Mouse (Mus musculus) liver, embryonic 13.5 days (tissue): ENCODE data around the gene Atf2. TPM values are rescaled to one million over a fixed set of nuclear protein-coding genes. Genes with fewer than 3 reads are reported as not detected.

ENCODE experiments used
- ATAC-seq: fragments of 200-750 bp; cut with Nextera tagmentation; 2 replicates; pipeline ENCODE4 v1.8.0; 2017; ENCODE audit warnings: low read depth, mild to moderate bottlenecking, moderate number of reproducible peaks, moderate library complexity
- DNase-seq: peaks from one replicate; pipeline ENCODE4 v3.0.0; 2022
- H3K27ac ChIP-seq: fragments of 300-500 bp; sonication (generic); 2 replicates; pipeline ENCODE4 v1.5.1; 2015; ENCODE audit warnings: moderate library complexity, mild to moderate bottlenecking, inconsistent platforms
- H3K27me3 ChIP-seq: fragments of 300-500 bp; sonication (generic); 2 replicates; pipeline ENCODE4 v1.6.1; 2015; ENCODE audit warnings: mild to moderate bottlenecking, inconsistent platforms
- H3K36me3 ChIP-seq: fragments of 300-500 bp; sonication (generic); 2 replicates; pipeline ENCODE4 v1.6.1; 2015; ENCODE audit warnings: mild to moderate bottlenecking, inconsistent platforms
- H3K4me1 ChIP-seq: fragments of 300-500 bp; sonication (generic); replicated peaks from 2 replicates; pipeline ENCODE4 v1.6.1; 2015; ENCODE audit warnings: inconsistent platforms
- H3K4me2 ChIP-seq: fragments of 300-500 bp; sonication (generic); 2 replicates; pipeline ENCODE4 v1.6.1; 2015; ENCODE audit warnings: inconsistent platforms, mild to moderate bottlenecking, moderate library complexity
- H3K4me3 ChIP-seq: fragments of 300-500 bp; sonication (generic); replicated peaks from 2 replicates; pipeline ENCODE4 v1.5.1; 2015; ENCODE audit warnings: mild to moderate bottlenecking, inconsistent platforms
- H3K9ac ChIP-seq: fragments of 300-500 bp; sonication (generic); 2 replicates; pipeline ENCODE4 v1.6.1; 2015; ENCODE audit warnings: mild to moderate bottlenecking, inconsistent platforms
- H3K9me3 ChIP-seq: fragments of 300-500 bp; sonication (generic); replicated peaks from 2 replicates; pipeline ENCODE4 v1.6.1; 2016; ENCODE audit warnings: inconsistent platforms
- WGBS: fragments of 180-500 bp; shearing (Covaris S2); methylation state at CpG from one replicate; pipeline ENCODE4 v1.1.7; 2015; ENCODE audit not compliant: insufficient replicate concordance; 5-methylcytosine and 5-hydroxymethylcytosine counted together
- polyA plus RNA-seq: library from polyadenylated mRNA; unstranded; fragments of >200 nt; fragmentation: Nextera tagmentation; extraction: Ambion mirVana; gene quantifications from 2 replicates; pipeline ENCODE4 v1.2.1, GENCODE M21; 2015

Gene Atf2
- polyA plus RNA-seq: 18.5 and 28.3 TPM in 2 replicates

GRCm38 (mm10) chr2:73892464-73893296 lies at the start of gene Atf2:
Atf2 (minus strand) TSS chr2:73892639.
- peak within 1 kb of the TSS; percentile 91 for H3K27ac ChIP-seq
- DNase-seq (peak; percentile 99), ATAC-seq (peak; percentile 93)
- H3K4me3 ChIP-seq: peak within 1 kb of the TSS; percentile 94
- H3K4me2 ChIP-seq: peak within 1 kb of the TSS; percentile 78
- peaks cover 26% of the 10 kb centered on the region for H3K4me1 ChIP-seq
- H3K27me3 ChIP-seq: no peaks in the 10 kb centered on the region
- under 1% methylated on average over 63 of the region's 63 CpGs for WGBS
- H3K9me3 ChIP-seq: no peaks in the 10 kb centered on the region
- H3K9ac ChIP-seq: peak within 1 kb of the TSS; percentile 98
- no peaks in the 10 kb centered on the region for H3K36me3 ChIP-seq

GRCm38 (mm10) chr2:73941281-73941680 lies 48.8 kb upstream of the Atf2 start:
- DNase-seq (no peak), ATAC-seq (no peak)
- H3K4me2 ChIP-seq: no peak overlapping the region
- WGBS: 42% methylated on average over 1 of the region's 1 CpGs
- no peaks in the 10 kb centered on the region for H3K36me3 ChIP-seq
- no peak overlapping the region for H3K9ac ChIP-seq
- no peaks in the 10 kb centered on the region for H3K9me3 ChIP-seq
- H3K27me3 ChIP-seq: no peaks in the 10 kb centered on the region
- no peak overlapping the region for H3K4me3 ChIP-seq
- H3K4me1 ChIP-seq: no peaks in the 10 kb centered on the region
- H3K27ac ChIP-seq: no peak overlapping the region

- no peak for DNase-seq
- no peaks in the 10 kb centered on the region for H3K36me3 ChIP-seq
- H3K4me2 ChIP-seq: no peak overlapping the region
- ATAC-seq: no peak
- H3K27ac ChIP-seq: no peak overlapping the region
- no peaks in the 10 kb centered on the region for H3K4me1 ChIP-seq
- H3K4me3 ChIP-seq: no peak overlapping the region
- H3K9ac ChIP-seq: no peak overlapping the region
- no peaks in the 10 kb centered on the region for H3K9me3 ChIP-seq
- no peaks in the 10 kb centered on the region for H3K27me3 ChIP-seq
- WGBS: 71% methylated on average over 7 of the region's 7 CpGs
These were observed 48.0 kb upstream of the Atf2 start for GRCm38 (mm10) chr2:73940471-73940870.

- DNase-seq: no peak
- 65% methylated on average over 2 of the region's 2 CpGs for WGBS
- no peaks in the 10 kb centered on the region for H3K9me3 ChIP-seq
- H3K4me2 ChIP-seq: no peak overlapping the region
- no peaks in the 10 kb centered on the region for H3K4me1 ChIP-seq
- no peak for ATAC-seq
- no peak overlapping the region for H3K4me3 ChIP-seq
- no peak overlapping the region for H3K9ac ChIP-seq
- H3K27me3 ChIP-seq: no peaks in the 10 kb centered on the region
- H3K27ac ChIP-seq: no peak overlapping the region
- H3K36me3 ChIP-seq: no peaks in the 10 kb centered on the region
These were observed 46.5 kb upstream of the Atf2 start for GRCm38 (mm10) chr2:73938896-73939295.

GRCm38 (mm10) chr2:73932676-73933313 lies 40.4 kb upstream of the Atf2 start:
- no peak overlapping the region for H3K4me3 ChIP-seq
- H3K9ac ChIP-seq: no peak overlapping the region
- H3K27ac ChIP-seq: no peak overlapping the region
- 67% methylated on average over 8 of the region's 8 CpGs for WGBS
- H3K9me3 ChIP-seq: no peaks in the 10 kb centered on the region
- H3K36me3 ChIP-seq: no peaks in the 10 kb centered on the region
- no peaks in the 10 kb centered on the region for H3K27me3 ChIP-seq
- ATAC-seq (no peak), DNase-seq (no peak)
- no peak overlapping the region for H3K4me2 ChIP-seq
- no peaks in the 10 kb centered on the region for H3K4me1 ChIP-seq

- no peak overlapping the region for H3K4me2 ChIP-seq
- H3K27me3 ChIP-seq: no peaks in the 10 kb centered on the region
- no peaks in the 10 kb centered on the region for H3K4me1 ChIP-seq
- H3K4me3 ChIP-seq: no peak overlapping the region
- no peaks in the 10 kb centered on the region for H3K36me3 ChIP-seq
- H3K27ac ChIP-seq: no peak overlapping the region
- no peak for ATAC-seq
- no peaks in the 10 kb centered on the region for H3K9me3 ChIP-seq
- no peak overlapping the region for H3K9ac ChIP-seq
- DNase-seq: no peak
These were observed 35.3 kb upstream of the Atf2 start for GRCm38 (mm10) chr2:73927711-73928110.

GRCm38 (mm10) chr2:73925539-73925938 lies 33.1 kb upstream of the Atf2 start:
- H3K4me3 ChIP-seq: no peak overlapping the region
- ATAC-seq: no peak
- no peak for DNase-seq
- H3K4me1 ChIP-seq: no peaks in the 10 kb centered on the region
- H3K36me3 ChIP-seq: no peaks in the 10 kb centered on the region
- no peak overlapping the region for H3K9ac ChIP-seq
- 50% methylated on average over 3 of the region's 3 CpGs for WGBS
- H3K4me2 ChIP-seq: no peak overlapping the region
- H3K27me3 ChIP-seq: no peaks in the 10 kb centered on the region
- H3K27ac ChIP-seq: no peak overlapping the region
- no peaks in the 10 kb centered on the region for H3K9me3 ChIP-seq

- Histone ChIP-seq H3K27me3 (no peaks in the 10 kb centered on the region), H3K27ac (no peak overlapping the region), H3K4me1 (no peaks in the 10 kb centered on the region), H3K36me3 (no peaks in the 10 kb centered on the region), H3K4me2 (no peak overlapping the region), H3K9me3 (no peaks in the 10 kb centered on the region), H3K4me3 (no peak overlapping the region), H3K9ac (no peak overlapping the region)
- no peak for DNase-seq
- ATAC-seq: no peak
- WGBS: 35% methylated on average over 5 of the region's 5 CpGs
These were observed 32.6 kb upstream of the Atf2 start for GRCm38 (mm10) chr2:73925089-73925488.

- ATAC-seq (no peak), DNase-seq (no peak)
- Histone ChIP-seq H3K27ac (no peak overlapping the region), H3K9me3 (no peaks in the 10 kb centered on the region), H3K4me1 (no peaks in the 10 kb centered on the region), H3K27me3 (0 out of 2 replicates have a peak, but pooled peaks cover 3% of the 10 kb centered on the region), H3K4me2 (no peak overlapping the region), H3K9ac (no peak overlapping the region), H3K36me3 (no peaks in the 10 kb centered on the region), H3K4me3 (no peak overlapping the region)
- 59% methylated on average over 7 of the region's 7 CpGs for WGBS
These were observed 27.2 kb upstream of the Atf2 start for GRCm38 (mm10) chr2:73919642-73920041.

- Histone ChIP-seq H3K9ac (0 out of 2 replicates have a peak overlapping the region, but pooled peaks have one; percentile 99), H3K27me3 (0 out of 2 replicates have a peak, but pooled peaks cover 3% of the 10 kb centered on the region), H3K9me3 (no peaks in the 10 kb centered on the region), H3K27ac (0 out of 2 replicates have a peak overlapping the region, but pooled peaks have one; percentile 82), H3K4me3 (peak overlapping the region; percentile 97; the same call in 1 of the 2 replicates), H3K36me3 (peaks cover 20% of the 10 kb centered on the region), H3K4me1 (peaks cover 29% of the 10 kb centered on the region), H3K4me2 (peak overlapping the region; percentile 87)
- ATAC-seq: no peak
- WGBS: 34% methylated on average over 3 of the region's 3 CpGs
- no peak for DNase-seq
These were observed 19.8 kb upstream of the Atf2 start for GRCm38 (mm10) chr2:73912264-73912663.

- peak; percentile 91 for ATAC-seq
- Histone ChIP-seq H3K4me2 (peak within 1 kb of the TSS; percentile 87), H3K4me3 (peak within 1 kb of the TSS; percentile 97), H3K27me3 (0 out of 2 replicates have a peak, but pooled peaks cover 3% of the 10 kb centered on the region), H3K36me3 (peaks cover 30% of the 10 kb centered on the region), H3K27ac (peak within 1 kb of the TSS; percentile 94), H3K9me3 (no peaks in the 10 kb centered on the region), H3K9ac (peak within 1 kb of the TSS; percentile 99), H3K4me1 (peaks cover 29% of the 10 kb centered on the region)
- DNase-seq: peak; percentile 85
- WGBS: 1% methylated on average over 38 of the region's 38 CpGs
These were observed 18.8 kb upstream of the Atf2 start, which contains the start of gene Atp5g3 for GRCm38 (mm10) chr2:73911175-73911700. Atp5g3 (minus strand) TSS chr2:73911326.
